Mouse (Mus musculus) embryonic facial prominence, embryonic 11.5 days (tissue): Measurements from ENCODE around the gene F930015N05Rik. TPM values are rescaled to one million over a fixed set of nuclear protein-coding genes. Genes with fewer than 3 reads are reported as not detected.

Source experiments
- ATAC-seq: fragments of 200-750 bp; cut with Nextera tagmentation; replicated peaks from 2 replicates; pipeline ENCODE4 v1.8.0; 2017; ENCODE audit warnings: low read depth; ENCODE audit not compliant: insufficient number of reproducible peaks, low FRiP score, low TSS enrichment
- DNase-seq: peaks from one replicate; pipeline ENCODE4 v3.0.0-alpha.2; 2015; ENCODE audit warnings: low spot score
- H3K27ac ChIP-seq: fragments of 300-500 bp; sonication (generic); replicated peaks from 2 replicates; pipeline ENCODE4 v1.5.1; 2014; ENCODE audit warnings: mild to moderate bottlenecking, low read depth, low read length, control low read depth
- H3K27me3 ChIP-seq: fragments of 300-500 bp; sonication (generic); 2 replicates; pipeline ENCODE4 v1.6.1; 2014; ENCODE audit warnings: mild to moderate bottlenecking, low read length, moderate library complexity, mixed read lengths; ENCODE audit not compliant: control insufficient read depth, insufficient read depth
- H3K36me3 ChIP-seq: fragments of 300-500 bp; sonication (generic); replicated peaks from 2 replicates; pipeline ENCODE4 v1.6.1; 2014; ENCODE audit warnings: low read depth, mild to moderate bottlenecking, low read length, moderate library complexity, mixed read lengths; ENCODE audit not compliant: control insufficient read depth, insufficient read depth
- H3K4me1 ChIP-seq: fragments of 300-500 bp; sonication (generic); 2 replicates; pipeline ENCODE4 v1.6.1; 2014; ENCODE audit warnings: low read length, mixed read lengths; ENCODE audit not compliant: control insufficient read depth, insufficient read depth
- H3K4me2 ChIP-seq: fragments of 300-500 bp; sonication (generic); 2 replicates; pipeline ENCODE4 v1.6.1; 2014; ENCODE audit warnings: low read depth, mild to moderate bottlenecking, control low read depth, low read length, moderate library complexity
- H3K4me3 ChIP-seq: fragments of 300-500 bp; sonication (generic); 2 replicates; pipeline ENCODE4 v1.5.1; 2014; ENCODE audit warnings: low read depth, low read length, control low read depth
- H3K9ac ChIP-seq: fragments of 300-500 bp; sonication (generic); replicated peaks from 2 replicates; pipeline ENCODE4 v1.6.1; 2014; ENCODE audit warnings: mild to moderate bottlenecking, control low read depth, low read length
- H3K9me3 ChIP-seq: fragments of 300-500 bp; sonication (generic); replicated peaks from 2 replicates; pipeline ENCODE4 v1.6.1; 2016; ENCODE audit warnings: mild to moderate bottlenecking, low read length, inconsistent platforms, mixed read lengths; ENCODE audit not compliant: control insufficient read depth
- WGBS: fragments of 180-500 bp; shearing (Covaris S2); extraction: QIAGEN DNeasy Blood & Tissue Kit; methylation state at CpG from one replicate; pipeline ENCODE4 v1.1.7; 2014; 5-methylcytosine and 5-hydroxymethylcytosine counted together
- polyA plus RNA-seq: library from polyadenylated mRNA; unstranded; fragments of >200 nt; fragmentation: Nextera tagmentation; extraction: Ambion mirVana; gene quantifications from 2 replicates; pipeline ENCODE4 v1.2.1, GENCODE M21; 2014

Gene F930015N05Rik
- polyA plus RNA-seq: 1.1 and 1.6 TPM in 2 replicates

DNA sequence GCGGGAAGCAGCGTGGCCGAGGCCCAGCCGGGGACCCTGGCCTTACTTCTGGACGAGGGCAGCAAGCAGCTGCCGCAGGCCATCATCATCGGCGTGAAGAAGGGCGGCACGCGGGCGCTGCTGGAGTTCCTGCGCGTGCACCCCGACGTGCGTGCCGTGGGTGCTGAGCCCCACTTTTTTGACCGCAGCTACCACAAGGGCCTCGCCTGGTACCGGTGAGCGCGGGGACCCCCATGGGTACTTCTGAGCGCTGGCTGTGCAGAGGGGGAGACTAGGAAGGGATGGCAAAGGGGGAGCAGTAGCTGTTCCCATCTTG is at the start of gene F930015N05Rik:
Gene F930015N05Rik (minus strand): TSS at position 242 of the 316 bp plus-strand sequence.
- 0 out of 2 replicates have a peak, but pooled peaks cover 2% of the 10 kb centered on the region for H3K4me1 ChIP-seq
- peak; percentile 33 for DNase-seq
- no peak for ATAC-seq

DNA sequence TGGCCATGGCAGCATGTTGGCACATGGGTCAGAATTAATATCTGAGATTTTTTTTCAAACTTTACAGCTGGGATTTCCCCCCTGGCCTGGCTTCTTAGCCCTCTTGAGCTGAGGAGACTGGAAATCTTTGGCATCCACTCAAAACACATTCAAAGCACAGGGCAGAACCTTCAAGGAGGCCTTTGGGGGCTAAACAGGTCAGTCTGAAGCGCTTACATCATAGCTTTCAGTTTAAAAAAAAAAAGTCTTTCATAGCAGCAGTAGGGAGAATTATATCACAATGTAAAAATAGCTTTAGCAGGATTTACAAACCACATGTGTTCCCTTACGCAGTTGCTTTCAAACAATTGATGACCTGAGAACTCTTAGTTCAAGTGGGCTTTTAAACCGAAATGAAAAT is 45.0 kb upstream of the F930015N05Rik start:
- no peaks in the 10 kb centered on the region for H3K9me3 ChIP-seq
- H3K9ac ChIP-seq: no peak overlapping the region
- DNase-seq (no peak), ATAC-seq (no peak)
- H3K36me3 ChIP-seq: no peaks in the 10 kb centered on the region
- H3K4me1 ChIP-seq: no peaks in the 10 kb centered on the region
- WGBS: 86% methylated on average over 3 of the region's 3 CpGs
- H3K4me3 ChIP-seq: no peak overlapping the region
- no peaks in the 10 kb centered on the region for H3K27me3 ChIP-seq
- no peak overlapping the region for H3K4me2 ChIP-seq
- H3K27ac ChIP-seq: no peak overlapping the region

More for the DNA sequence above, at the start of gene F930015N05Rik:
- H3K36me3 ChIP-seq: no peaks in the 10 kb centered on the region
- no peaks in the 10 kb centered on the region for H3K9me3 ChIP-seq
- peak within 1 kb of the TSS; percentile 93 for H3K4me2 ChIP-seq
- WGBS: 0% methylated on average over 24 of the region's 24 CpGs
- peak within 1 kb of the TSS; percentile 64 for H3K4me3 ChIP-seq
- H3K9ac ChIP-seq: peak within 1 kb of the TSS; percentile 87
- peak within 1 kb of the TSS; percentile 78 for H3K27ac ChIP-seq
- H3K27me3 ChIP-seq: no peaks in the 10 kb centered on the region

DNA sequence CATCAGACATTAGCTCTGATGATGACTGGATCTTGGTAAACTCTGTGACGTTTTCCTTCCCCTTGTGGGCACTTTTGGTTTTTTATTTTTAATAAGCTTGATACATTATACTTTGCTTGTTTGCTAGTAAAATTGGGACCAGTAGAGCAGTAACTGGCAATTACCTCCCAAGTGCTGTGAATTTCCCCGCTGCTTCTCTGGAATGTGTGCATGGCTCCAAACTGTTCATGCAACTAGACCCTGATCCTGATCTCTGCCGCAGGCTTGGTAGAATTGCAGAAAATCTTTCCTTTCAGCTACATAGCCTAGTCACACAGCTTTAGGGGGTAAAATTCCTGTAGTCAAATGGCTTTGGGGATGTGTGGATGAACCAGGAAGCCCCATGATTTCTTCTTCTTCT is 37.2 kb upstream of the F930015N05Rik start:
- 74% methylated on average over 3 of the region's 3 CpGs for whole genome bisulfite sequencing
- H3K4me1 ChIP-seq: no peaks in the 10 kb centered on the region
- H3K9me3 ChIP-seq: no peaks in the 10 kb centered on the region
- no peak overlapping the region for H3K27ac ChIP-seq
- H3K9ac ChIP-seq: no peak overlapping the region
- DNase-seq: no peak
- H3K4me2 ChIP-seq: no peak overlapping the region
- no peak for ATAC-seq
- H3K4me3 ChIP-seq: no peak overlapping the region
- no peaks in the 10 kb centered on the region for H3K36me3 ChIP-seq
- no peaks in the 10 kb centered on the region for H3K27me3 ChIP-seq

DNA sequence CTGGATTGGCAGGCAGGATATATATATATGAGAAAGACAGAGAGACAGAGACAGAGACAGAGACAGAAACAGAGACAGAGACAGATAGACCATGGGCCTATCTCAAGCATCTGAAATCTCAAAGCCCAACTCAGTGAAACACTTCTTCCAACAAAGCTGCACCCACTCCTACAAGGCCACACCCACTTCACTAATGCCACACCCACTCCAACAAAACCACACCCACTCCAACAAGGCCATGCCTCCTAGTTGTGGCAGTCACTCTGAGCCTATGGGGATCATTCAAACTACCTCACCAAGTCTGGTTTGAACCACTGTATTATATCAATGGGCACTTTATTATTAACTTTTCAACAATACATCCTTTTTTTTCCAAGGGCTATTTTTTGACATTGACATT is 34.2 kb upstream of the F930015N05Rik start:
- H3K4me1 ChIP-seq: no peaks in the 10 kb centered on the region
- no peak for ATAC-seq
- H3K4me3 ChIP-seq: no peak overlapping the region
- H3K9me3 ChIP-seq: no peaks in the 10 kb centered on the region
- no peak for DNase-seq
- H3K4me2 ChIP-seq: no peak overlapping the region
- no peak overlapping the region for H3K9ac ChIP-seq
- no peaks in the 10 kb centered on the region for H3K36me3 ChIP-seq
- no peak overlapping the region for H3K27ac ChIP-seq
- no peaks in the 10 kb centered on the region for H3K27me3 ChIP-seq

DNA sequence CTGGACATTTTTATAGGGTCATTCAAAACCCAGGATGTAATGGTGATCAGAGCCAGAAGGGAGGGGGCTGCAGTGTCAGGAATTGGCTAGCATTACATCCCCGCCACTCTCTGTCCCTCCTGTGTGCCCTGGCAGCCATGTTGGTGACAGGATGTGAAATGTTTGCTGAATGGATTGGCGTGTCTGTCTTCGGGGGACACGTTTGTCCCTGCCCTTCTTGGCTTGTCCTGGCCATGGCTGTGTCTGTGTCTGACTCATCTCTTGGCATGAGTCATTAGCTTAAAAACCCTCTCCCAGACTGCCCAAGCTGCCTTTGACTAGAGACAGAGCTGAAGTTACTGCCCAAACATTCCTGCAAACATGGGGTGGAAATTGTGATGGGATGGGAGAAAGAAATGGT is 32.3 kb upstream of the F930015N05Rik start:
- Histone ChIP-seq H3K4me3 (no peak overlapping the region), H3K4me1 (no peaks in the 10 kb centered on the region), H3K27ac (no peak overlapping the region), H3K36me3 (no peaks in the 10 kb centered on the region), H3K9ac (no peak overlapping the region), H3K9me3 (no peaks in the 10 kb centered on the region), H3K27me3 (no peaks in the 10 kb centered on the region), H3K4me2 (no peak overlapping the region)
- ATAC-seq (no peak), DNase-seq (no peak)
- WGBS: 64% methylated on average over 4 of the region's 4 CpGs

DNA sequence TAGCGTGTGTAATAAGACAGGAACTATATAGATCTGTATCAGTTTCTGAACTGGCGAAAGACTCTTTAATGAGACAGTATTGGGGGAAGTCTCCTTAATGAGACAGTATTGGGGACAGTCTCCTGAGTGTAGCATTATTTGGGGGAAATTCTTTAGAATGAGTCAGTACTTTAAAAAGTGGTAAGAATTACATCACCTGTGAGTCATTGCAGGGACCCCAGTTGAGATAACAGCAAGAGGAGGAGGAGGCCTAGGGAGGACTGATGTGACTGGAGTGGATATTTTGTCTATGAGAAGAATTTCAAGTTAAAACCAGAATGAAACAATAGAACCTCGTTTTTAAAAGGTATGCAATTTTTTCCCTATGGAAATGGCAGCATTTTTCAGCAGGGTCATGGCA is 25.3 kb upstream of the F930015N05Rik start:
- no peak overlapping the region for H3K9ac ChIP-seq

DNA sequence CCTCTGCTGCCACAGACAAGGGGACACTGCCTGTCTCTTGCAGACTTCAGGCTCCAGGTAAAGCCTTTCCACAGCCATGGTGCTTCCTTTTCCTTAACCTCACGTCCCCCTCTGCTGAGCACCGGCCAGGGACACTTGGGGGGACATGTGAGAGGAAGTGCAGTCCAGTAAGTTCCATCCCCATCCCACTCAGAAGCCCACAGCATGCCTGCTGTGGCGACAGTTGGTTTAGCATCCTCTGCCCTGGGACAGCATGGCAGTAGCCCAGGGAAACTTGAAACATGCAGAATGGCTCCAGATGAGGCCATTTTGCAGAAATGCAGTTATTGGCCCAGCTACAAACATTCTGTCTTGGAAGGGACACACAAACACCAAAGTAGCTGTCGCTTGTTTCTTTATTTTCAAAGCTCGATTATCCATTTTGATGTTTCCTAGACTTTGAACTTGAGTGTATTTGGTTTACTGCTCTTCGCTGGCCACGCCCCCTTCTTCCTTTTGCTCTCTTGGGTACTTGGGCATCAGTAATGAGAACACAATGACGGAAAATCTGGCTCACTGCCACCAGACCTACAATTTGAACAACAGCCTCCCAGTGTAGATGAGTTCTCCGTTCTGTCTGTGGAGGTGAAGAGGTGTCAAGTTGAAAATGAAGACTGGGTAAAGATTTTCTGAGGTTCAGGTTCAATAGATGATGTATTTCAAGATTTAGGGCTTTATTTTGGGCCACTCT is 12.3 kb upstream of the F930015N05Rik start:
- H3K27ac ChIP-seq: no peak overlapping the region
- H3K27me3 ChIP-seq: no peaks in the 10 kb centered on the region
- no peak overlapping the region for H3K4me3 ChIP-seq
- no peak overlapping the region for H3K4me2 ChIP-seq
- no peaks in the 10 kb centered on the region for H3K9me3 ChIP-seq
- 82% methylated on average over 9 of the region's 9 CpGs for WGBS
- no peak for DNase-seq
- no peak for ATAC-seq
- H3K4me1 ChIP-seq: no peaks in the 10 kb centered on the region
- no peaks in the 10 kb centered on the region for H3K36me3 ChIP-seq
- no peak overlapping the region for H3K9ac ChIP-seq

More for the DNA sequence above, 25.3 kb upstream of the F930015N05Rik start:
- ATAC-seq: no peak
- 78% methylated on average over 3 of the region's 3 CpGs for WGBS
- H3K4me2 ChIP-seq: no peak overlapping the region
- no peaks in the 10 kb centered on the region for H3K4me1 ChIP-seq
- no peaks in the 10 kb centered on the region for H3K9me3 ChIP-seq
- no peaks in the 10 kb centered on the region for H3K36me3 ChIP-seq
- no peak overlapping the region for H3K27ac ChIP-seq
- no peak for DNase-seq
- H3K27me3 ChIP-seq: no peaks in the 10 kb centered on the region
- H3K4me3 ChIP-seq: no peak overlapping the region

DNA sequence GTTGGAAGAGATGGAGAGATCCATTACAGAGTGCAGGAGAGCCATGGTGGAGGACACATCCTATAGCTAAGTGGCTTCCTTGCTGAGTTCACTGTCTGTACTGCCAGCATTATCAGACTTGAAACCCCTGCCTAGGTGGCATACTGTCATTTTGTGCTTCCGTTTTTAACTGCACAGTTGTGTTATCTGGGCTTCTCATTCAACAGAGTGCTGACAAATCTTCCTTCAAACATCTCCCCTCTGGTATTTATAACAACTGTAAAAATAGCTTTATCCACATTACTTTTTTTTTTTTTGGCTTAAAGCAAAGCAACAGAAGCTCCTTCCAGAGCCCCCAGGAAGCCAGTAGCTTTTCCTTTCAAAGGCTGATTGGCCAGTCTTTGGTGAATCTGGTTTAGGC is 8.8 kb upstream of the F930015N05Rik start:
- Histone ChIP-seq H3K27ac (no peak overlapping the region), H3K9me3 (no peaks in the 10 kb centered on the region), H3K9ac (no peak overlapping the region), H3K27me3 (no peaks in the 10 kb centered on the region), H3K4me2 (no peak overlapping the region), H3K4me3 (no peak overlapping the region), H3K36me3 (no peaks in the 10 kb centered on the region), H3K4me1 (no peaks in the 10 kb centered on the region)
- ATAC-seq: no peak
- WGBS: 92% methylated on average over 1 of the region's 1 CpGs
- DNase-seq: no peak
